Mouse (Mus musculus) kidney, postnatal 10 days (tissue): Measurements from ENCODE around the gene Inpp5e.
"Not testable (repeated sequence)": the region's sequence is repeated elsewhere in the genome, so short reads cannot be mapped to it uniquely, and the experiment has no call there.

Source experiments
- DNase-seq: peaks from one replicate; pipeline ENCODE4 v3.0.0; 2021; ENCODE audit warnings: mixed read lengths

The Inpp5e gene

GRCm38 (mm10) chr2:26418120-26418519, 9.1 kb upstream of the Inpp5e start:
- no peak for DNase-seq

DNA sequence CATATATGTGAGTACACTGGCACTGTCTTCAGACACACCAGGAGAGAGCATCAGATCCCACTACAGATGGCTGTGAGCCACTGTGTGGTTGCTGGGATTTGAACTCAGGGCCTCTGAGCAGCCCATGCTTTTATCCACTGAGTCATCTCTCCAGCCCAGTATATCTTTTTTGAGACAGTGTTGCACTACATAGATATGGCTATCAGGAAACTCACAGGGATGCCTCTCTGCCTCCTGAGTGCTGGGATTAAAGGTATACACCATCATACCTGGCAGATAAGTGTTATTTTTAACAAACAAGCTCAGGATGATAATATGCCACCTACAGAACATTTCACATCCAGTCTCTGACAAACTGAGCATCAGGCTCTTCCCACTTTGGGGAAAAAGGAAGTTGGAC, 8.1 kb upstream of the Inpp5e start:
- DNase-seq: no peak

- no peak for DNase-seq
Measured at GRCm38 (mm10) chr2:26410931-26411411, 2.0 kb upstream of the Inpp5e start.

DNA sequence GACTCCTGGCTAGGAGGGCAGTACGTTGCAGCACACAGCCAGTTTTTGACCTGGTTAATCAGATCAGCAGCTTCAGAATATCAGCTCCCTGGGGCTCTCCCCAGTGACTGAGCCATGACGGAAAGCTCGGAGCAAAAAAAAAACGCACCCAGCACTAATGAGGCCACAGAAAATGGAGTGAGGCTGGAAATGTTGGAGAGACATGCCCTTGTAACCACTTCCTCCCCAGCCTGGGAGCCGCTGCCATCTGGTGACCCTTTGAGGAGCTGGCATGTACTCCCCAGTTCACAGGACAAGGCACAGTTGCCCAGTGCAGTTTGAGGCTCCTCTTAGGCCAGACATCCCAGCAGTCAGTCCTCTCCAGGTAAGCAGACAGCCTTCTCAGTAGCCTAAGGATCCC, 1.1 kb upstream of the Inpp5e start:
- DNase-seq: no peak

DNA sequence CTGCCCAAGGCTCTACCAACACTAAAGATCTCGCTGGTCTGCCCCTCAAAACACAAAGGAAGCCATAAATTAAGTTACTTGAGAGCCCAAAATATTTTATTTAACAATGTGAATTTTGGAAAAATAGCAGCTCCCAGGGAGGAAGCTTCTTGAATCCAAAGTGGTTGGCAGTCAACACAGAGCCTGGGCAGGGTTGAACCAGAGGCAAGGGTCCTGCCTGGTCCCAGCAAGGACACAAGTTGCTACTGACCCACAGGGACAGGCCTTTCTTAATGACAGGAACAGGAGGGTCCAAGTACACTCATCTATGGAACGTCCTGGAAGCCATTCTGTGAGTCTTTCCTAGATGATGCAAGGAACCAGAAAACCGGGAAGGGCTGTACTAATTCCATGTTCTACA, 359 bp upstream of the Inpp5e start:
- DNase-seq: no peak

GRCm38 (mm10) chr2:26403306-26403705, 5.7 kb downstream of the Inpp5e start:
- peak; percentile 42 for DNase-seq

GRCm38 (mm10) chr2:26402265-26402664, 6.7 kb downstream of the Inpp5e start:
- no peak for DNase-seq

- no peak for DNase-seq
Measured at GRCm38 (mm10) chr2:26401023-26401422, 8.0 kb downstream of the Inpp5e start.

DNA sequence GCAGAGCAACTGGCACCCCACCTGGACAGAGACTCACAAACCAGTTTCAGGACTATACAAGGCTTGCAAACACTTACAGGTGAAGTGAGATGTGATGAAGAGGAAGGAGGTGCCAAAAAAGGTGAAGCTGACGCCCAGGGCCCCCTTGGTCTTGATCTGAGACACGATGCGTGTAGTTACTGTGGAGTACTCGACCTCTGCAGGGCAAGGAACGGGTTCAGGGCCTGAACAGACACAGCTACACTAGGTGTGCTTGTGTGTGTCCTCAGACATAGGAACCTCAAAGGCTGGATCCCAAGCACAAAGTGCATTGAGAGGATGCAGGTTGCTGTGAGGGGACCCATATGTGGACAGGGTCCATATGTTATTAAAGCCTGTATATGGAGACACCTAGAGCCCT, 8.7 kb downstream of the Inpp5e start:
- no peak for DNase-seq

DNA sequence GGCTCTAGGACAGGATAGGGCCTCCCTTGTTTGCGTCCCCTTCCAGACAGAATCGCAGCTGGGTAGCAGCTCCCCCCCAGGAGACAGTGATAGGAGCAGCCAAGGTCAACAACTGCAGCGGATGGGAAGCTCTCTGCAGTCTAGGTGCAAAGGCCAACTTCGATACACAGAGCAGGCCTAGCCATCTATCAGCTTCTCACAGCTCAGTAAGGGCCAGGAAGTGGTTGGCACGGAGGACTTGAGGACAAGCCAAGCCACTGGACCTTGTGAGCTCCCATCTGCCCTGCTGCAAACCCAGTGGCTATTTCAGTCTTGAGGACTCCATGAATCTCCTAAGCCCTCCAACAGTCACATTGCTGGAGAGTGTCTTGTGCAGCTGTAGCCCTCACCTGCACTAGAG, 9.4 kb downstream of the Inpp5e start:
- no peak for DNase-seq

GRCm38 (mm10) chr2:26398978-26399377, 10.0 kb downstream of the Inpp5e start:
- DNase-seq: no peak

DNA sequence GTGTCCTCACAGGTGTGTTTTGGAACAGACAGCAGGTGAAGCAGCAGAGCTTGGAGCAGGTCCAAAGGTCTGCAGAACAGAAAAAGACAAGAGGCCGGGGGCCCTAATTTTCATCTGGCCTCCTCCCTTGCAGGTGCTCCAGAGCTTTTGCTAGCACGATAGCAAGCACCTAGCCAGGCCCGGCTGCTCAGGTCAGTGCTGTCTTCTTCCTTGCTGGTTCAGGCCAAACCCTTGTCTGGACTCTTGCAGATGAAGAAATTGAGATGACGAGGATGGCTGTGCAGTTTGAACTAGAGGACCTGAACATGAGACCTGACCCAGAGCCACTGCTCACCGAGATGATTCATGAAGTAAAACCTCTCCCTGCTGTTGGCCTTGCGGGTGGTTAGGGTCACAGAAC, 17.4 kb downstream of the Inpp5e start:
- DNase-seq: no peak

- no peak for DNase-seq
Measured at GRCm38 (mm10) chr2:26390954-26391353, 18.0 kb downstream of the Inpp5e start.

GRCm38 (mm10) chr2:26389154-26389690, 19.8 kb downstream of the Inpp5e start, which contains the start of the genes Entr1 and Pmpca:
Entr1 (minus strand) TSS chr2:26389316.
Pmpca (plus strand) TSS chr2:26389339.
- DNase-seq: peak; percentile 94

DNA sequence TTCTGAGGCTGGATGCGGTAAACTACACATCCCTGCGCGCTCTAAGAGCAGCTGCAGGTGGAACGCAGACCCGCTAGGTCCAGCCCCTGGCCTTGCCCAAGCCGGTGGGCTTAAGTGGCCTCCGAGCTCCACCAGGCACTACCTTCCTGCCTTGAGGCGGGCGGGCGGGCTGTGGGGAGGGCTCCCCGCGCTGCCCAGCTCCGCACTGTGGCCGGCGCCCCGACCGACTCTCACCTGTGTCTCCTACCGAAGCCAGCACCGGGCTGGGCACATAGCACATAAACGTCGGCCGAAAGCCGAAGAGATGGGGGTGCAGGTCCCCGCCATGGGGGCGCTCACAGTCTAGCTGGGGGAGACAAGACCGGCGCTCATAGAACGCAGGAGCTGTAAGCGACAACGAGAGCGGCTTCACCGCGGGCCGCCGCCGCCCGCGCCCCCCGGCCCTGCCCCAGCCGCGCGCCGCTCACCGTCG, 20.3 kb downstream of the Inpp5e start:
- DNase-seq: peak; percentile 50

DNA sequence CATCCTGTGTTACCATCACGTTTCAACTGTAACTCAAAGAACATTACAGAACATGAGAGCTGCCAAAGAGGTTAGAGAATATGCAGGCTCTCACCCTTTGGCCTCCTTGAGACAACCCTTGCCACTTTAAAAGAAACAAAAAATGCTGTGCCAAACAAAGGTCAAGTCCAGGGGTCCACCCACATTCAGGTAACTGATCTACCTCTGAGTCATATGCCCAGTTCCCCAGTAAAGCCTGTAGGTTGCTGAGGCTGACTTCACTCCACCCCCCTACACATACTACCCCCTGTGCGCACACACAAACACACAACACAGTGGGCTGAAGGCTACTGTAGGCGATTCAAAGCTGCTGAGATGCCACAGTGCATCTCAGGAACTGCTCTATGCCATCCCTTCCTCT, 21.3 kb downstream of the Inpp5e start:
- DNase-seq: no peak

DNA sequence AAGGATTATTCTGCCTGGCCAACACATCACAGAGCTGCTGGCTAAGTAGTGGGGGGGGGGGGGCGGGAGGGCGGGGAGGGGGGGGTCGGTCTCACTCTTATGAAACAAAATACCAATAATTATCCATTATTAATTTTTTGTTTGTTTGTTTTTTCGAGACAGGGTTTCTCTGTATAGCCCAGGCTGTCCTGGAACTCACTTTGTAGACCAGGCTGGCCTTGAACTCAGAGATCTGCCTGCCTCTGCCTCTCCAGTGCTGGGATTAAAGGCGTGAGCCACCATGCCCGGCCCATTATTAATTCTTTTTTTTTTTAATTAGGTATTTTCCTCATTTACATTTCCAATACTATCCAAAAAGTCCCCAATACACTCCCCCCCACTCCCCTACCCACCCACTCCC, 28.1 kb downstream of the Inpp5e start:
- DNase-seq: not testable (repeated sequence)

DNA sequence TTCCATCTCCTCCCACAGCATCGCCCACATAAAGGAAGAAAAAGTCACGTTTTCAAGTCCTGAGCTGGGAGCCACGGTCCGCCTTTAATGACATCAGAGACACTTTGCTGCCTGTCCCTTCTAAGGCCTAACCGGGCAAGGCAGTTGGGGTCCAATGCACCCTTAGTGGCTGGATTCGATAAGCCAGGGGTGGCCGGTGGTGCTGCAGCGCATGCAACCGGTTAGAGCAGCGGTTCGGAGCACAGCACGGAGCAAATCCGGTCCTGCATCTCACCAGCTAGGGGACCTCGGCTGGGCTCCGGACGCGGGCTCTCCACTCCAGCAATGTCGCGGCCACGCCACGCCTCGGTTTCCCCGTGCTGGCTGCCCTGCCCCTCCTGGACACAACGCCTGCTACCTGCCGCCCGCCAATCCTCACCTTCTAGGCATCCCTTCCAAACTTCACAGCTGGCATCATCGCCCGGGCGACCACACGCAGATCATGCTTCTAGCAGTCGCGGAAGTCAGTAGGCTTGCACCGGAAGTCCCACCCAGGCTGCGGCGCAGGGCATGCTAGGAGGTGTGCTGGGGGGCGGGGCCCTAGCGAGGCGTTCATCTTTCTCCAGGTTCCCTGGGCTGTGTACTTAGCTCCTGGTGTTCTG, 28.8 kb downstream of the Inpp5e start, which contains the start of gene Snapc4:
Gene Snapc4, minus strand, starts transcription at position 523 of the 641 bp plus-strand sequence.
- peak; percentile 91 for DNase-seq

GRCm38 (mm10) chr2:26372396-26372795, 36.6 kb downstream of the Inpp5e start:
- no peak for DNase-seq

DNA sequence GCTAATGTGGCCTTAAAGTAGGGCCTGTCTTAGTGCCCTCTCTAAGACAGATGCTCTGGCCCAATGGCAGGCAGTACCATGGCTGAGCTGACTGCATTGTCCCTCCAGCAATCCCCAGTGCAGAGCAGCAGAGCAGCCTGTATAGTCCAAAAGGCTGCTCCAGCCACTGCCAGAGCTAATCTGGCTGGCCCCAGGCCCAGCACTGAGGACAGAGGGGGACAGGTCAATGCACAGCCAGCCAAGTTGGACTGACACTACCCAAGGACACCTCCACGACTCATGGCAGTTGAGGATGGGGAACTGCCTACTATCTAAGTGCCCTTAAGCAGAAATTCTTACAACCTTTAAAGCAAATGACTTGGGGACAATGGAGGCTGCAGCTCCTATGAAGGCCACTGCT, 40.4 kb downstream of the Inpp5e start:
- DNase-seq: no peak

- DNase-seq: no peak
Measured at GRCm38 (mm10) chr2:26367911-26368310, 41.1 kb downstream of the Inpp5e start.

DNA sequence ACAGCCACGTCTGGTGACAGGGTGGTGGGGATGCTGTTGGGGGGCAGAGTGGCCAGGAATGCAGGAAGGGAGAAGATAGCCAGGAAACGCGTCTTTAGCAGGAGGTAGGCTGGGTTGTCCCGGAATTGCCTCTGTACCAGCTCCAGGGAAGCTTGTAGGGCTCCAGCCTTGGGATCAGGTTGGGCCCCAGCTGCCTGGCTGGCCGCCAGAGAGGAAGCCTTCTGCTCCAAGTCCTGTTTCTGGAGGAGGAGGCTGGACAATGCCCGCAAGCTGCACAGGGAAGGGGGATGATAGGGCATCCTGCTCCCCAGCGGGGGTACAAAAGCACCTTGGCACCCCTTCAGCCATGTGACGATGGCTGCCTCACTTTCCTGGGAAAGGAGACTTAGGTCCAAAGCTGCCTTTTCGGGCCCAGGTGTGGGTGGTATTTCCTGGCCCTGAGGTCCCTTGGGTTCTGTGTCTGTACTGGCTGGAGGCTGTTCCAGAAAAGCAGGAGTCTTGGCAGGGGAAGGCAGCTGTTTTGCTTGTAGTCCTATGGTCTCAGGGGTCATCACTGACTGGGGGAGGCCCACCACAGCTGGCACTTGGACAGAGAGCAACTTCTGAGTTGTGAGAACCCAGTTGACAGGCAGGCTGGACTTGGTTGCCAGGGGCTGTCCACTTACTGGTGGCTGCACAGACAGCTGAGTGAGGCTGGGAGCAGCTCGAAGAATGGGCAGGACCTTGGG, 44.1 kb downstream of the Inpp5e start:
- peak; percentile 87 for DNase-seq

DNA sequence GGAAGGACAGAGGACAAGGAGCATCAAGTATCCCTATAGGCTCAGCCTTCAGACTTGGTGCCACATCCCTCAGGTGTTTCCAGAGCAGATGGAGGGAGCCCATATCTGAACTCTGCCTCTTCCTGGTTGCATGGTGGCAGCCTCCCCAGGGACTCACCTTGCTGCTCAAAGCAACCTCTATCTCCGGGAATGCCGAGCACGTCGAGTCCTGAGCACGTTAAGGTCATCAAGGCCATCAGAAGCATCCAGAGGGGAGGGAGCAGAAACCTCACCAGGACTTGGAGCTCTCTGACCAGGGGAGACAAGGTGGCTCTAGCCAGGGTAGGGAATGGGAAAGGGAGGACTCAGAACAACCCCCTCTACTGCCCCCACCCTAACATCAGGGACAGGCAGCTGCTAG, 45.5 kb downstream of the Inpp5e start:
- DNase-seq: peak; percentile 6

- DNase-seq: peak; percentile 4
Measured at GRCm38 (mm10) chr2:26362991-26363390, 46.0 kb downstream of the Inpp5e start.
